Mouse (Mus musculus) ovary, postnatal 10 days (tissue): ENCODE measurements around the gene Usp39.

Experiments used
- DNase-seq: peaks from one replicate; pipeline ENCODE4 v3.0.0; 2022; ENCODE audit warnings: low spot score

Usp39 gene

DNA sequence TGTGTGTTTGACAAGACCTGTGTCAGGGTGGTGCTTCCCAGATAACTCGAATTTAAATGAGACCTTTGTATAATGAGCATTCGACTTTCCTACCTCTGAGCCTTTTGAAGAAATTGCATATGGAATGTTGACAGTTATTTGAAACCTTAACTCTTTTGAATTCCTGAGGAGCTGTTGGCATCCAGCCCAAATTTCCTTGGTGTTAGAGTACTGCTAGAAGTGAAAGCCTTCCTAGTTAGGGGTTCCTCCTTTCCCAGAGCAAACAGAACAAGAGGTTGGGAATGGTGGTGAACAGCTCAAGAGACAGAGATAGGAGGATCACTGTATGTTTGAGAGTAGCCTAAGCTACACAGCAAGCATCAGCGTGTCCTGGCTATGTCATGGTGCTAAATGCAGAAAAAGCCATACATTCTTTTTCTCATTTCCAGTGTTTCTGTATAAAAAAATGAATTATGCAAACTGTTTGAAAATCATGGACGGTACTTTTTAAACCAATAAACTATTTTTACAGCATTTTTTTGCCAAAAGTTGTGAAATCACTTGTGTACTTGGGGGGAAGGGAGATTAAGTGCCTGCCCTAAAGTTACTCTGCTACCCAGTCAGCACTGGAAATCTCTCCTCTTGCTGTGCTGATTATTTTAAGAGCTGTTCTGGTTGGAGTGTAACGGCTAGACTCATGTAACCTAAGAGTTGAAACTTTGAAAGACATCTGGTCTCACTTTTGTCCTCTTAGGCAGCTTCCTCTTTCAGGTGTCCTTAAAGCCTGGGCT, 7.8 kb upstream of the Usp39 start:
- DNase-seq, result no peak

GRCm38 (mm10) chr6:72350214-72350613, 5.2 kb upstream of the Usp39 start:
- no peak for DNase-seq

DNA sequence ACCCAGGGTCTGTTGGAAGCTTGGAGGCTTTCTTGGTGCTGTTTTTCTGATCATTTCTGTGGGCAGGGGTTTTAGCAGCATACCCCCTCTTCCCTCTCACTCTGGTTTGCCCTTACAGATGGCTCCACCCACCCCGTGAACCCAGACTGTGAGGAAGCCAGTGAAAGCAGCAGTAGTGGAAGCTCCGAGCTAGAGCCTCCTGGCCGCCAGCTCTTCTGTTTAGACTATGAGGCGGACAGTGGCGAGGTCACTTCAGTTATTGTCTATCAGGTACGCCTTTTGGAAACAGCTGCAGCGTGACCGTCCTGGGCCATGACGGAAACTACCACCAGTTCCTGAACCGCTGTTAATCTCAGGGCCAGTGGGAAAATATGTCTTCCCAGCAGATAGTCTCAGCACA, 3.4 kb upstream of the Usp39 start:
- DNase-seq, result no peak

DNA sequence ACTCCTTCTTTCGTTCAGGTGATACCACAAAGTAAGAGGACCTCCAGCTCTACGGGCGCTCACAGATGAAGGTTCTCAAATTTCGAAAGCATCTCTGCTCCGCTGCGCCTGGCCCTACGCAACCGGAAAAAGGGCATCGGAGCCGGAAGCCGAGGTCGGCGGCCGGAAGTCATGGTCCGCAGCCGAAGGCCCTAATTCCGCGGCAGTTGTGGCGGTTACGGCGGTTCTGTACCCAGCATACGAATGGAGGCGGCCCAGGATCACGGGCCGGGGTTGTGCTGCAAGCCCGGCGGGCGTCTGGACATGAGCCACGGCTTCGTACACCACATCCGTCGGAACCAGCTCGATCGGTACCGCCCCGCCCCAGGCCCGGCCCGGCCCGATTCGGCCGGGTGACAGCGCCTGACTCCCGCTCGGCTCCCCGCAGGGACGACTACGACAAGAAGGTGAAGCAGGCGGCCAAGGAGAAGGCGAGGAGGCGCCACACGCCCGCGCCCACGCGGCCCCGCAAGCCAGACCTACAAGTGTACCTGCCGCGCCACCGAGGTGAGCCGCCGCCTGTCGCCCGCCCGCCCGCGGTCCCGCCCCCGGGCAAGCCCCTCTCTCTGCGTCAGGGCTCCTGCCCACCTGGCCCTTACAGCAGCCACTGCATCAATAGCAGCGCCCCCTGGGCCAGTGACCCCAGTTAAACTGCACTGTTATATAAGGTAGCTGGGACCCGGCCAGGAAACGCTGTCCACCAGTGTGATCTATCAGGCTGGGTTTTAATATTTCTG, 2.4 kb upstream of the Usp39 start, which contains the start of gene 0610030E20Rik:
Gene 0610030E20Rik (plus strand): TSS at position 152 of the 776 bp plus-strand sequence.
- peak; percentile 58 for DNase-seq

DNA sequence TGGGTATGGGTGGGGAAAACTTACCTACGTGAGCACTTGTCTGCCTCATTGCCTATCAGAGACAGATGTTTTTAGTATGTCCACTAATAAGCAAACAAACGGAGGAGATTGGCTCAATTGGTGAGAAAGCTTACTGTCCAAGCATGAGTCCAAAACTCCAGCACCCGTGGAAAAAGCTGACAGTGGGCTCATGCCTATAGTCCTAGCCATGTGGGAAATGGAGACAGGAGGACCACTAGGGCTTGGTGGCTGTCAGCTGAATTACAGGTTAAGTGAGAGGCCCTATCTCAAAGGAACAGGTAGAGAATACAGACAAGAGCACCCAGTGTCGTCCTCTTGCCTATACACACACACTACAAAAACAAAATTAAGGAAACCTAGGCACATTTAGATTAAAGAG, 1.3 kb upstream of the Usp39 start:
- no peak for DNase-seq

- DNase-seq, result no peak
Observed at GRCm38 (mm10) chr6:72345633-72346032, 649 bp upstream of the Usp39 start.

- DNase-seq, result no peak
Observed at GRCm38 (mm10) chr6:72344396-72345073, 449 bp downstream of the Usp39 start.

GRCm38 (mm10) chr6:72340481-72340880, 4.5 kb downstream of the Usp39 start:
- no peak for DNase-seq

- DNase-seq, result no peak
Observed at GRCm38 (mm10) chr6:72333111-72333510, 11.9 kb downstream of the Usp39 start.

DNA sequence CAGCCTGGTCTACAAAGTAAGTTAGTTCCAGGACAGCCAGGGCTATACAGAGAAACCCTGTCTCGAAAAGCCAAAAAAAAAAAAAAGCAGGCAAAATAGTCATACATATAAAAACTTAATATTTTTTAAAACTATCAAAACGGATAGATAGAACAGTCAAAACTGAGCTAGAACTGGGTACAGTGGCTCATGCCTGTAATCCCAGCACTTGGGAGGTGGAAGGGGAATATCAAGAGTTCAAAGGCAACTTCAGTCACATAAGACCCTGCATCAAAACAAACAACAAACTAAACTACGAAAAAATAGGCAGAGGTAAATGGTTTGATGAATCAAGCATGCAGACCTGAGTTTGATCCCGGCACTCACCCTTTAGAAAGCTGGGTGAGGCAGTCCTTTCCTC, 14.9 kb downstream of the Usp39 start:
- no peak for DNase-seq

DNA sequence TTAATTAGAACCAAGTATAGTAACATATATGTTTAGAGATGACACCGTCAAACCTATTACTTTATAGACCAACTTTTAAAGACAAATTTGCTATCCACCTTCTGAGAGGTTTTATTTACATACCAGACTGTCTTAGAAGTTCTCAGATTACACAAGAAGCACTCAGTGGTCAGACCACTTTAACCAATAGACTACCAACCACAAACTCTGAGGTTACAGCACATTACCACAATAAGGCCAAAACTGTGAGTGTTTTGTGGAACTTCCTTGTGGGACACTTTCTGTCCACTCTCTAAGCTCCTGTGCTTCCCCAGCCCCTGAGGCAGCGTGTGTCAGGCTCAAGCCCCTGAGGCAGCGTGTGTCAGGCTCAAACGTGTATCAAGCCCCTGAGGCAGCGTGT, 16.0 kb downstream of the Usp39 start:
- DNase-seq, result no peak

GRCm38 (mm10) chr6:72326274-72326673, 18.7 kb downstream of the Usp39 start:
- no peak for DNase-seq

DNA sequence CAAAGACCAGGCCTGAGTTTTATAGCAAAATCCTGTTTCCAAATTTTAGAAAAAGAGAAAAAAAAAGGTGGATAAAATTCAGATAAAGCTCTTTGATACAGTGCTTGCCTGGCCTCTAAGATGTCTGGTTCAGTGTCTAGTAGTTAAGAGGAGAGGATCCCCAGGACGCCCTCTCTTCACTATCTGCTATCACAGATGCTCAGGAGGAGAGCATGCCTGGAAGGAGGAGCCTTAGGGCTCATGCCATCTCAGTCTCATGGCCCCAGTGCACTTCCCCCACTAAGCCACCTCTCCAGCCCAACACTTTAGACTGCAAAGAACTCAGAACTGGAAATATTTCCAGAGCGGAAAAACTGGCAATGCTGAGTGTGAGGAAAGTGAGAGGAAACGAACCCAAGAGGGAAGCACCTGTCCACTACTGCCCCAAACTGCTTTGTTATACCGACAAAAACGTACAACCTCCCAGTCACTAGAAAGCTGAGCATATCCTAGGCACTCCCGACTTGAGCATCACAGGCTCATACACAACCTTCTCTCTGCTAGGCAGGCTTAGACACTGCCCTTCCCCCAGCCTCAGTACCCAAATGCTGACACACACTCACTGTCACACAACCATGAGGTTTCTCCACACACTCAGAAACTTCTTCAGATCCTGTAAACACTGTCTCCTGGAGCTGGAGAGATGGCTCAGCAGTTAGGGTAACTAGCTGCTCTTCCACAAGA, 21.0 kb downstream of the Usp39 start:
- no peak for DNase-seq

DNA sequence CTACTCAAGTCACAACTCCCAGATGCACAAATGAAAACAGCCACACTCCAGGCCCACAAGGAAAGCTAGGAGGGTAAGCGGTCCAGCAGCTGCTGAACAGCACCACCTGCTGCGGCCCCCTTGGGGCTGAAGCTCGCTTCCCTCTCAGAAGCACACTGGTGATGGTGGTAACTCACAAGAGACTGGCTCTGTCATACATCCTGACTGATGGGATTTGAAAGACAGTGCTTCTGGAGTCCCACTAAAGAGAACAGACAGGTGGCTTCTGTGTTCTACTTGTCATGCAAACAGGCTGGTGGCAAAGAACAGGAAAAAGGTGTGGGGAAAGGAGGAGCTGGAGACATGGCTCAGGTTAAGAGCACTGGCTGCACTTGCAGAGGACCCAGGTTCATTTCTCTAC, 22.0 kb downstream of the Usp39 start:
- no peak for DNase-seq

DNA sequence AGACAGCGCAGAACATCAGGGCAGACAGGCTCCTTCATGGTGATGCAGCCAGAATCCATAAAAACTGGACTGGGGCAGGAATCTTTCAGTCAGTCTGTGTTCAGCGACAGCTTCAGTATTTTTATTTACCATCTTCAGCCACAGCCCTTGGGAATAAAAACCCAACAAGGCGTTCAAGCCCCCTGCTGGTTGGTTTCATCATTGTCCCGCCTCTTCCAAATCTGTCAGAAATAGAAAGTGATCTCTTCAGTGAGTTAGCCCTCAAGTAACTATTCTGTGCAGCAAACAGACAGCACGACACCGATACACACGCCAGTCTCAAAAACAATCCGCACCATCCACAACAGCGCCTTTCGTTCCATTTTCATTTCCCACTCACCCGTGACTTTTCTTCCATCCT, 26.0 kb downstream of the Usp39 start:
- DNase-seq, result no peak

GRCm38 (mm10) chr6:72318440-72318839, 26.5 kb downstream of the Usp39 start:
- no peak for DNase-seq

- no peak for DNase-seq
Observed at GRCm38 (mm10) chr6:72316044-72316443, 28.9 kb downstream of the Usp39 start.

- no peak for DNase-seq
Observed at GRCm38 (mm10) chr6:72315384-72315783, 29.6 kb downstream of the Usp39 start.

DNA sequence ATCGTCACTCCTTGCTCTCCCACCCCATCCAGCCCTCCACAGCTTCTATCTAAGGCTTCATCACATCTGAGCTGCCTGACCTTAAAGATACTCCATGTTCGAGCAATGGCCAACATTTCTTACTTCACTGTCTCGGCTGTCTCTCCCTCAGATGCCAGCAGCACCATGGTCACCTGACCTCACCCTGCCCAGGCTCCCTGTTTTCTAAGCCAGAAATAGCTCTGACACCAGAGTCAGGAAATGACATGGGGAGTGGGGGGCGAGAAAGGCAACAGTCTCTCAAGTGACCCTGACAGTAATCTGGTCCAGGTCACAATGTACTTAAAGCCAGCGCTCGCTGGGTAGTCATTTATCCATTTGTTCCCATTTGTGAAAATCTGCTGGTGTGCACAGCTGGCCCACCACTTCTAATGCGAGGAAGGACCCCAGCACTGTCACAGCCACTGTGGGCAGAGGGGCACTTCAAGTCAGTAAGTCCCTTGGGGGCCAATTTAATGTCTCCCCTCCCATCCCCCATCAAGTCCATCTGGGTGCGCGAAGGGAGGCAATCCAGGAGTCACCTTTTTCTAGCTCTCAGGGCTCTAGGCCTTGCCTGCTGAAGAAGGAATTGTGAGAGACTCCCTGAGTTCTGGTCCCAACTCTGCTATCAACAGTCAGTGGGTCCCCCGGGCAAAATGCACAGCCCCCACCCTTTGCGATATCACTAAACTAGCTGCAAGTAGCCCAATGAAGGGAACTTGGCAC, 31.7 kb downstream of the Usp39 start:
- DNase-seq, result no peak

GRCm38 (mm10) chr6:72312198-72312597, 32.8 kb downstream of the Usp39 start:
- DNase-seq, result no peak

DNA sequence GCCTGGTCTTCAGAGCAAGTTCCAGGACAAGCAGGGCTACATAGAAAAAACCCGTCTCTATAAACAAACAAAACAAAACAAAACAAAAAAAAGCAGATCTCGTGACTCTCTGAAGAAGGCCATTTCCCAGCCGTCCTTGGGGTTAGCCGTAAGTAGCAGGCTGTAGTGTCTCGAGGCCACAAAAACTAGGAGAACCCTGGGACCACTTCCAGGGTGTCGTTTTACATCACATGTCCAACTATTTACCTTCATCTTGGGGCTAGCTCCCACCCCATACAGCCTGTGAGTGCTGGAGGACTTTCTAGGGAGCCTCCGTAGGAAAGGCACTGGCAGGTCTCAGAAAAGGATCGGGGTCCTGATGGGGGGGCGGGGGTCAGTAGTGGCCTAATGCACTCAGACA, 41.5 kb downstream of the Usp39 start:
- no peak for DNase-seq
